Mouse (Mus musculus) embryonic facial prominence, embryonic 15.5 days (tissue): Measurements from ENCODE around the gene Chd9. TPM values are rescaled to one million over a fixed set of nuclear protein-coding genes. Genes with fewer than 3 reads are reported as not detected.
A peak's percentile ranks its signal among the peaks of the same experiment; 100 is the strongest.

Source experiments
- ATAC-seq: fragments of 200-750 bp; cut with Nextera tagmentation; 2 replicates; pipeline ENCODE4 v1.8.0; 2017; ENCODE audit warnings: low read depth, moderate TSS enrichment; ENCODE audit not compliant: insufficient number of reproducible peaks, low FRiP score, low TSS enrichment
- H3K27ac ChIP-seq: fragments of 300-500 bp; sonication (generic); replicated peaks from 2 replicates; pipeline ENCODE4 v1.5.1; 2015; ENCODE audit warnings: mild to moderate bottlenecking, inconsistent platforms
- H3K27me3 ChIP-seq: fragments of 300-500 bp; sonication (generic); 2 replicates; pipeline ENCODE4 v1.6.1; 2015; ENCODE audit warnings: inconsistent platforms
- H3K36me3 ChIP-seq: fragments of 300-500 bp; sonication (generic); 2 replicates; pipeline ENCODE4 v1.6.1; 2015; ENCODE audit warnings: mild to moderate bottlenecking, inconsistent platforms
- H3K4me1 ChIP-seq: fragments of 300-500 bp; sonication (generic); 2 replicates; pipeline ENCODE4 v1.6.1; 2015; ENCODE audit warnings: inconsistent platforms
- H3K4me2 ChIP-seq: fragments of 300-500 bp; sonication (generic); replicated peaks from 2 replicates; pipeline ENCODE4 v1.6.1; 2015; ENCODE audit warnings: mild to moderate bottlenecking, inconsistent platforms
- H3K4me3 ChIP-seq: fragments of 300-500 bp; sonication (generic); replicated peaks from 2 replicates; pipeline ENCODE4 v1.5.1; 2015; ENCODE audit warnings: mild to moderate bottlenecking, inconsistent platforms
- H3K9ac ChIP-seq: fragments of 300-500 bp; sonication (generic); 2 replicates; pipeline ENCODE4 v1.6.1; 2015; ENCODE audit warnings: inconsistent platforms
- H3K9me3 ChIP-seq: fragments of 300-500 bp; sonication (generic); replicated peaks from 2 replicates; pipeline ENCODE4 v1.6.1; 2016; ENCODE audit warnings: inconsistent platforms
- WGBS: fragments of 180-500 bp; shearing (Covaris S2); methylation state at CpG from one replicate; pipeline ENCODE4 v1.1.7; 2015; 5-methylcytosine and 5-hydroxymethylcytosine counted together
- polyA plus RNA-seq: library from polyadenylated mRNA; unstranded; fragments of >200 nt; fragmentation: Nextera tagmentation; extraction: Ambion mirVana; gene quantifications from 2 replicates; pipeline ENCODE4 v1.2.1, GENCODE M21; 2015

The Chd9 gene
- polyA plus RNA-seq, 1 experiment from 2014 or later, result 139 TPM

DNA sequence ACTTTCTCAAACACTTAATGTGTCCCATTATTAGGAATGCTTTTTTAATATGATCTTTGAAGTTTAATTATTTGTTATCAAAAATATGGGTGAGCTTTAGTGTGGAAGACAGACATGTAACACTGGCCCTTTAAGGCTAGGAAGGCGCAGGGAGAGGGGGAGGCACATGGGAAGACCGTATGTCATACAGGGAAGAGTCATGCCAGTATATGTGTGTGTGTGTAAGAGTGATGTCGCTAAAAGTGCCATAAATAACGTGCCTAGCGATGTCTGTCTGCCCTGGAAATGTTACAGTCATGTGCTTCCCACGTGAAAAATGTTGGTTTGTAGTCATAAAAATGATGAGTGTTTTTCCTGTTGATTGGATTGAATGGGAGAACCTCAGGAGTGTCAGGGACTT, 208.8 kb downstream of the Chd9 start:
- no peak overlapping the region for H3K9ac ChIP-seq
- H3K4me1 ChIP-seq, result no peaks in the 10 kb centered on the region
- H3K4me2 ChIP-seq, result no peak overlapping the region
- peaks cover 84% of the 10 kb centered on the region for H3K36me3 ChIP-seq
- no peak for ATAC-seq
- no peak overlapping the region for H3K4me3 ChIP-seq
- H3K9me3 ChIP-seq, result no peaks in the 10 kb centered on the region
- WGBS, result 70% methylated on average over 6 of the region's 6 CpGs
- H3K27me3 ChIP-seq, result no peaks in the 10 kb centered on the region
- H3K27ac ChIP-seq, result no peak overlapping the region

DNA sequence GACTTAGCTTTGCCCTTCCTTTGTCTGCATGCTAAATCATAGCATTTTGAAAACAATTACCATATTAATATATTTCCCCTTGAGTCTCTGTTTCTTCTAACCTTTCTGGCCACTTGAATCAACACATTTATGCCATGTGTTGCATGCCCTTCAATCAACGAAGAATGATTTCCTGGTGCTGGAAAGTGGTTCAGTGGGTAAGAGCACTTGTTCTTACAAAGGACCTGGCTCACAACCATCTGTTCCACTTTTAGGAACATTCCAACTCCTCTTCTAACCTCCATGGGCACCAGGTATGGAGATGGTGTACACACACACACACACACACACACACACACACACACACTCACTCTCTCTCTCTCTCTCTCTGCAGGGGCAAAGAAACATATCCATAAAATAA, 210.5 kb downstream of the Chd9 start:
- peaks cover 90% of the 10 kb centered on the region for H3K36me3 ChIP-seq
- no peaks in the 10 kb centered on the region for H3K9me3 ChIP-seq
- ATAC-seq, result no peak
- H3K9ac ChIP-seq, result no peak overlapping the region
- WGBS, result 82% methylated on average over 1 of the region's 1 CpGs
- no peak overlapping the region for H3K27ac ChIP-seq
- H3K4me2 ChIP-seq, result no peak overlapping the region
- H3K4me3 ChIP-seq, result no peak overlapping the region
- no peaks in the 10 kb centered on the region for H3K4me1 ChIP-seq
- H3K27me3 ChIP-seq, result no peaks in the 10 kb centered on the region

DNA sequence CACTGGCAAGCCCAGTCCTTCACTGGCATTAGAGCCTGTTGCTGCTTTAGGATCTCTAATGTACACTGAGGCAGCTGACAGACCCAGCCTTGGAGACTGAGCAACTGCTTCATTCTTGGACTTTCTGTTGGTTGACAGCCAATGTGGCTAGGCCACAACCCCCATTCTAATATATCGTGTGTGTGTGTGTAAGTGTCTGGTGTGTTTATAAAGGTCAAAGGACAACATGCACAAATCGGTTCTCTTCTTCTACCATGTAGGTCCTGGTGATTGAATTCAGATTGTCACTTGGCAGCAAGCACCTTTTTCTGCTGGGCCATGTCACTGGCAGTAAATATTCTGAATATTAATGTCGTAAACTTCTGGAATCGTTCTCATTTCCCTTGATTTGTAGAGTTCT, 218.2 kb downstream of the Chd9 start:
- H3K4me3 ChIP-seq, result no peak overlapping the region
- no peak overlapping the region for H3K4me2 ChIP-seq
- no peaks in the 10 kb centered on the region for H3K27me3 ChIP-seq
- no peaks in the 10 kb centered on the region for H3K9me3 ChIP-seq
- 75% methylated on average over 4 of the region's 4 CpGs for WGBS
- H3K27ac ChIP-seq, result no peak overlapping the region
- H3K36me3 ChIP-seq, result peaks cover 73% of the 10 kb centered on the region
- no peak for ATAC-seq
- no peaks in the 10 kb centered on the region for H3K4me1 ChIP-seq
- no peak overlapping the region for H3K9ac ChIP-seq

DNA sequence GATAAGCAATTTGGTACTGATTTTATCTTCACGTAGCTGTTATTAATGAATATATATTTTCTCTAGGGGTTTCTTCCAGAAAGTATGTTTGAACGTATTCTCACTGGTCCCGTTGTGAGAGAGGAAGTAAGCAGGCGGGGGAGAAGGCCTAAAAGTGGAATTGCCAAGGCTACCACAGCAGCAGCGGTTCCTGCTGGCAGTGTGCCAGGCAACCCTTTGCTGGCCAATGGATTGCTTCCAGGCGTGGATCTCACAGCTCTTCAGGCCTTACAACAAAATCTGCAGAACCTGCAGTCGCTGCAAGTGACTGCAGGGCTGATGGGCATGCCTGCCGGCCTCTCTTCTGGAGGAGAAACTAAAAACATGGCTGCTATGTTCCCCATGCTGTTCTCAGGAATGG, 222.9 kb downstream of the Chd9 start:
- Histone ChIP-seq H3K9ac (no peak overlapping the region), H3K9me3 (no peaks in the 10 kb centered on the region), H3K4me1 (no peaks in the 10 kb centered on the region), H3K4me2 (no peak overlapping the region), H3K27ac (no peak overlapping the region), H3K4me3 (no peak overlapping the region), H3K36me3 (peaks cover 49% of the 10 kb centered on the region), H3K27me3 (no peaks in the 10 kb centered on the region)
- no peak for ATAC-seq
- 31% methylated on average over 8 of the region's 8 CpGs for WGBS

DNA sequence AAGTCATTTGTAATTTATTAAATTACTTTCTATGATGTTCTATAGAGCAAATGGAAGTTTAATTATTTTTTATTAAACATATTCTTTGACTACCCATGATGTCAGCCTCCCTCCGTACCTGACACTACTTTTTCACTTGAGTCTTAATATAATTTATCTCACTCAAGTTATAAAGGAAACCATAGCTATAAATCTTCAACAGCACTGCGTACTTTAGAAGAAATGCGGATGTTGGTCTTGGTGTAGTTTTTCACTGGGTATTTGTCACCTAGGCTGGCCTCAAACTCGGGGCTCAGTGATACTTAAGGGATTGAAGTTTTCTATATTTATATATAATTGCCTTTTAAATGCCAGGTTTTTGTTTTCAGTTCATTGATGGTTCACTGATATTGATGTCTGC, 226.3 kb downstream of the Chd9 start:
- no peak for ATAC-seq
- H3K4me1 ChIP-seq, result no peaks in the 10 kb centered on the region
- no peak overlapping the region for H3K4me3 ChIP-seq
- H3K27ac ChIP-seq, result no peak overlapping the region
- WGBS, result 90% methylated on average over 4 of the region's 4 CpGs
- no peaks in the 10 kb centered on the region for H3K27me3 ChIP-seq
- peaks cover 30% of the 10 kb centered on the region for H3K36me3 ChIP-seq
- no peak overlapping the region for H3K4me2 ChIP-seq
- H3K9me3 ChIP-seq, result no peaks in the 10 kb centered on the region
- no peak overlapping the region for H3K9ac ChIP-seq

DNA sequence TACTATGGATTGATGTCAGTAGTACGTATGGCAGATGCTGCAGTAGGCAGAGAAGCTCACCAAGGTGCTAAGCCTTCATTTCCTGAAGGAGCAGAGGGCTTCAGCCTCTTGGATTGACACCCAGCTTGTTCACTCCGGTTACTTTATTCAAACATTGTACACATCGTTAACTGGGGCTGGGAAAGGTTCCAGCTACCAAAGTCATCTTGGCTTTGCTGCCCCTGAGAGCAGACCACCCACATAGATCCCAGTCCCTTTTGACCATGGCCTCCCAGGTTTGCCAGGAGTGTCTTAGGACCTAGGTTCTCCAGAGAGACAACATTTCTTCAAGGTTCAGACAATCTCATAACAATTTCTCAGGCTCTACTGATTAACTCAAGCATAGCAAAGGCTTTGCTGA, 228.7 kb downstream of the Chd9 start:
- no peaks in the 10 kb centered on the region for H3K27me3 ChIP-seq
- H3K4me2 ChIP-seq, result no peak overlapping the region
- no peak overlapping the region for H3K9ac ChIP-seq
- H3K36me3 ChIP-seq, result peaks cover 11% of the 10 kb centered on the region
- 55% methylated on average over 3 of the region's 3 CpGs for WGBS
- no peak overlapping the region for H3K4me3 ChIP-seq
- no peaks in the 10 kb centered on the region for H3K4me1 ChIP-seq
- no peak overlapping the region for H3K27ac ChIP-seq
- H3K9me3 ChIP-seq, result no peaks in the 10 kb centered on the region
- ATAC-seq, result no peak

DNA sequence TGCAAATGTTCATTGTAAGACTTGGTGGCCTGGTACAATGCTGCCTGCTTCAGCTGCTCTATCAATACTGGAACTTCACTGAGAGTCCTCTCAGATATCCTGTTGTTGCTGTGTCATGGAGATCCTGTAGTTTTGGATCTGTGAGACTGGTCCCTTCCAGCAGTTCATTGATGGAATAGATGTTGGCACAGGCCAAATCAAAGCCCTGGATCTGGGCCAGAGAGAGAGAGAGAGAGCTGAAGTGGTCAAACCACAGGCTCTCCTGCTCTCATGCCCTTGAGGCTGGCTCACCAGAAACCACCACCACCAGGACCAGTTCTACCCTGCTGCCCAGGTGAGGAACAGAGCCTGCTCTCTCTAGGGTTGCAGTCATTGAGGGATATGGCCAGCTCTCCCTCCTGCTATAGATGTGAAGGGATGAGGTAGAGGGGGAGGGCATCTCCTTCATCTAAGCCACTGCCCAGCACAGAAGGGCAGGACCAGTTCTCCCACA, 231.0 kb downstream of the Chd9 start:
- Histone ChIP-seq H3K27ac (no peak overlapping the region), H3K4me1 (no peaks in the 10 kb centered on the region), H3K9me3 (no peaks in the 10 kb centered on the region), H3K36me3 (no peaks in the 10 kb centered on the region; the same call in 1 of the 2 replicates), H3K4me3 (no peak overlapping the region), H3K4me2 (no peak overlapping the region), H3K27me3 (no peaks in the 10 kb centered on the region), H3K9ac (no peak overlapping the region)
- ATAC-seq, result no peak

DNA sequence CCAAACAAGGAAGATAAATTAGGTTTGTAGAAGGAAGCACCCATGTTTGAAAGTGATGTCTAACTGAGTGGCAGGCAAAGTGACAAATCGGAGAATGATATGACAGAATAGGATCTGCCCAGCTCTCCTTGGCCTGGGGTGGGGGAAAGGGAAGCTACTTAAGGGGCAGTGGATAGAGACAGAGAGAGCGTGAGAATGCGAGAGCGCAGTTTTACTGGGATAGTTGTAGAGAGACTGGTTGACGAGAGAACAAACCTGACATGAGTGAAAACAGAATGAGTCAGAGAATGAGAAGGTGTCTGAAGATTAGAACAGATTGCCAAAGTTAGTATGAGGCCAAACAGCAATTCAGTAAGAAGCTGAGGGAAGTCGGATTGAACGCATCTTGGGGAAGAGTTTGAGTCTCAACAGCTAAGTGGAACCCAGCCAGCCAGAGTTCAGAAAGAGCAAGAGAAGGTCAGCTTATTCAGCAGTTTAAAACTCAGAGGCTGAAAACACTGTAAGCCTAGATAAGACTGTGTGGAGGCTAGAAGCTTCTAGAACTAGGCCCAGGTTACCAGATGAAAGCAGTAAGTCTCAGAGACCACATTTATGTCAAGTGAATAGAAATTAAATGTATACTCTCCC, 231.8 kb downstream of the Chd9 start:
- H3K4me2 ChIP-seq, result no peak overlapping the region
- H3K9ac ChIP-seq, result no peak overlapping the region
- 86% methylated on average over 7 of the region's 7 CpGs for WGBS
- no peaks in the 10 kb centered on the region for H3K9me3 ChIP-seq
- no peak overlapping the region for H3K27ac ChIP-seq
- no peaks in the 10 kb centered on the region for H3K27me3 ChIP-seq
- ATAC-seq, result no peak
- no peaks in the 10 kb centered on the region; the same call in 1 of the 2 replicates for H3K36me3 ChIP-seq
- no peaks in the 10 kb centered on the region for H3K4me1 ChIP-seq
- H3K4me3 ChIP-seq, result no peak overlapping the region

DNA sequence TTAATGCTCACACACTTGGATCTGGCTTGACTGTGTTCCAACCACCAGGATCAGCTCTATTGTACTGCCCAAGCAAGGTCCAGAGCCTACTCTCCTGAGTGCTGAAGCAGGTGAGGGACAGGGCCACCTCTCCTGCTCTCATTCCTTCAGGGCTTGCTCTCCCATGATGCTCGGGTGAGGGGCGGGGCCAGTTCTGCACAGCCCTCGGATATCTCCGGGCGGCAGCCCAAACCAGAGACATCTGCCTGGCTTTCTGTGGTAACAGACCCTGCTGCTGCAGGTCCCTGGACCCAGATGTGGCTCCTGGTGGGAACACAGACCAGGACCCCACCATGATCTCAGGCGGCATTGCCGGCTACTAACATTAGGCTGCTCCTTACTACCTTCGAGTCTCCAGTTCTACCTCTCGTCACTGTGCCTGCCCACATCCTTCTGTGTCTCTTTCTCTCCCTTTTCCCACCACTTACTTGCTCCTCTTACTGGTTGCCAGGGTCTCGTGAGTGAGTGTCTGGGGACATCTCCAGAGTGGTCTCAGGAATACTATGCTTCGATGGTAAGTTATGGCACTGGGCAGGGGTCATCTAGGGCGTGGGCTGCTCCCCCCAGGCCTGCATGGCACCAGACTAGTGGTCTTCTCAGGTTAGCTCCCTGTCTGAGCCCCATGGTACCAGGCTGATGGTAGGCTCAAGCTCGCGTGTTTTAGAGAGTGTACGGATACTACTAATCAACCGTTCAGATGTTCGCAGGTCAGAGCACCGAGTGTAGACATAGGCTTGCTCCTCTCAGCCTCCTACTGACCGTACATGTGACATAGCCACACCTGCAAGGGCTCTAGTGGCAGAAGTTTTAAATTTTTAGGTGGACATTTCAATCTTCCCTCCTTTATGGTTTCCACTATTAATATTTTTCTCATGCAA, 232.7 kb downstream of the Chd9 start:
- WGBS, result 65% methylated on average over 19 of the region's 19 CpGs
- Histone ChIP-seq H3K4me1 (no peaks in the 10 kb centered on the region), H3K27ac (no peak overlapping the region), H3K36me3 (no peaks in the 10 kb centered on the region; the same call in 1 of the 2 replicates), H3K9me3 (no peaks in the 10 kb centered on the region), H3K27me3 (no peaks in the 10 kb centered on the region), H3K4me3 (no peak overlapping the region), H3K9ac (no peak overlapping the region), H3K4me2 (0 out of 2 replicates have a peak overlapping the region, but pooled peaks have one; percentile 1)
- no peak for ATAC-seq

DNA sequence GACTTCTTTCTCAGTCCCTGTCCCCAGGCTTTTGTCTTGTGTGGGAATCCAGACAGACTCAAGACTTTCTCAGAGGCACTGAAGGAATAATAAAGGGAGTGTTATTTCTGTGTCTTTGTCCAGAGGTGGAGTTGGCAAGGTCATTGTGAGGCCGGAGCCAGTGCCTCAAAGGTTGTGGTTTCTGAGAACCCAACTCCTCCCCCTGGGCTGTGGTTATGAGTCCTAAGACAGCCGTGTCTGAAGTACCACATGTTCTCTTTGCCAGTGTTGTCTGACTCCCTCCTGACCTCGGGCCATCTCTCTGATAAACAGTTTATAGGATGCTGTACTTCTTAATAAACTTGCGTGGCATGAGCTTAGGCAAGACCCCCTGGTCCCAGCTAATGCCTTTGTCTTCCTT, 237.0 kb downstream of the Chd9 start:
- no peak overlapping the region for H3K27ac ChIP-seq
- H3K4me3 ChIP-seq, result no peak overlapping the region
- H3K4me1 ChIP-seq, result no peaks in the 10 kb centered on the region
- H3K4me2 ChIP-seq, result no peak overlapping the region
- H3K27me3 ChIP-seq, result no peaks in the 10 kb centered on the region
- no peaks in the 10 kb centered on the region for H3K9me3 ChIP-seq
- 64% methylated on average over 4 of the region's 4 CpGs for WGBS
- ATAC-seq, result no peak
- H3K36me3 ChIP-seq, result no peaks in the 10 kb centered on the region
- H3K9ac ChIP-seq, result no peak overlapping the region

DNA sequence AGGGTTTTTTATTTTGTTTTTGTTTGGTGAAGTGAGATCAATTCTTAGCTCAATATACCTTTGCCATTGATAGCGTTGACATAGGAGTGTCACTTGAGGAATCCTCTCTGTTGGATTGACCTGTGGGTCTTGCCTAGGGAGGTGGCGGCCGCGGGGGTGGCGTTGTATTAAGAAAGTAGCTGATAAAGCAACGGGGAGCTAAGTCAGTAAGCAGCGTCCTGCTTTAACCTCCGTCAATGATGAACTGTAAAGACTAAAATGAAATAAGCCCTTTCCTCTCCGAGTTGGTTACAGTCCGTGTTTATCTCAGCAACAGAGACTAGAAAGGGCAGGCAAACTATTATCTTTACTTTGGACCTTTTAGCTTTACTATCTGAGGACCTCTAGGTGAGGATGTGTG, 241.3 kb downstream of the Chd9 start:
- no peaks in the 10 kb centered on the region for H3K36me3 ChIP-seq
- H3K9me3 ChIP-seq, result no peaks in the 10 kb centered on the region
- WGBS, result 4% methylated on average over 10 of the region's 10 CpGs
- ATAC-seq, result peak; percentile 2; the same call in 1 of the 2 replicates
- peak overlapping the region; percentile 96 for H3K4me3 ChIP-seq
- H3K4me1 ChIP-seq, result peaks cover 12% of the 10 kb centered on the region
- peak overlapping the region; percentile 91; the same call in 1 of the 2 replicates for H3K27ac ChIP-seq
- H3K9ac ChIP-seq, result peak overlapping the region; percentile 59; the same call in 1 of the 2 replicates
- no peaks in the 10 kb centered on the region for H3K27me3 ChIP-seq
- H3K4me2 ChIP-seq, result peak overlapping the region; percentile 63
